Mouse (Mus musculus) left cerebral cortex, postnatal 14 days (tissue): ENCODE data around the gene Dennd1b. TPM values are rescaled to one million over a fixed set of nuclear protein-coding genes. Genes with fewer than 3 reads are reported as not detected.

Source experiments
- DNase-seq, 2 experiments: peaks; one replicate each; pipeline ENCODE4 v3.0.0; 2021 to 2022; ENCODE audit warnings: low spot score in 2 of 2, mixed read lengths in 1 of 2
- intact Hi-C: fragments of 180-260 bp; cut with DNase I; formaldehyde crosslinking; loops from one replicate; pipeline ENCODE4 v1.15.1; 2025
- total RNA-seq, 2 experiments: library from RNA; stranded (reverse); gene quantifications; 2 replicates each; pipeline ENCODE4 v1.2.3; 2021

Gene Dennd1b
- total RNA-seq, 2 experiments from 2014 or later, result 19.2 to 19.9 TPM

DNA sequence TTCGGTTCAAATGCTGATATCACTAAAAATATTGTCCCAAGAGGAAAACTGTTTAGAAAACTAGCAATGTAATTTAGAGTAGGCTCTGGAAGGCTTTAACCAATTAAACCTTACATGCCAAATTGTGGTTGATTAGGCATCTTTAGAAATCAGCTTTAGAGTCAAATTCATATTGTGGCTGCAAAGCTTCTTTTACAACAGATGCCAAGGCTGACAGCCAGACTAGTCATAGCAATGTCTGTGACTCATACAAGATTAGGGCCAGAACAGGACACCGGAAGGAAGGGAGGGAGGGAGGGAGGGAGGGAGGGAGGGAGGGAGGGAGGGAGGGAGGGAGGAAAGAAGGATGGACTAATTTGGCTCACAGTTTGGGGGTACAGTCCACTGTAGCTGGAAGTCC is 182.3 kb downstream of the Dennd1b start:
- intact Hi-C loops, result no loop called here
- DNase-seq, result no peak

DNA sequence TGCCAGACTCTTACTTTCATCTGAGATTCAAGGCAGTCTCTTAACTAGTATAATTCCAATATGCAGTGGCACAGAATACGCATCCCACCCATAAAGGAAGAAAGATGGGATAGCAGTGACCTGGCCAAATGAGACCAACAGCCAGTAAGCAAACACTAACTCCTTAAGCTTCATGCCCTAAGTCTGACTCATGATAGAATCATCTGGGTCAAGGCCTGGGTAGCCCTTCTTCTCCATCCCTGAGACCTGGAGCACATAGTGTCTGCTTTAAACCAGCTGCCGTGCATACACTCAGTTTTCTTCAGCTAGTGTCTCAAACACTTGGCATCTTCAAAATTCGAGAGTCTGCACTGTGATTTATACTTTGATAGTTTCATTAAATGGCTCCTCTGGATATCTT is 183.1 kb downstream of the Dennd1b start:
- no peak for DNase-seq
- intact Hi-C loops, result no loop called here

DNA sequence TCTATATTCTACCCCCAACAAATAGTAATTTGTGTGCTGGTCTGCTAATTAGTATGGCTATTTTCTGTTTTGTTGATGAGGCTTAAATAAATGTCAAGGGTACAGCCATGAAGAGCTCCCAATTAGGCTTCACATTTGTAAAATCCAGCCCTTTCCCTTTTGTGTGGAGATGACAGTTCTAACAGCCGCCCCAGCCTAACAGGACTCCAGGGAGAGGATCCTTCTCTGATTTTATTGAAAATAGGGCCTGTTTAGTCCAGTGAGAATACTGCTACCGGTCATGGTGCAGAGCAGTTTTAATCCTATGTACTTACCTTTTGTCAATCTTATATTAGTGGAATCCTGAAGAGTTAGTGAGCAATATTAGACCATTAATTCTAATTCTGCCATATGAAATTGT is 189.8 kb downstream of the Dennd1b start:
- no peak for DNase-seq
- intact Hi-C loops, result no loop called here

DNA sequence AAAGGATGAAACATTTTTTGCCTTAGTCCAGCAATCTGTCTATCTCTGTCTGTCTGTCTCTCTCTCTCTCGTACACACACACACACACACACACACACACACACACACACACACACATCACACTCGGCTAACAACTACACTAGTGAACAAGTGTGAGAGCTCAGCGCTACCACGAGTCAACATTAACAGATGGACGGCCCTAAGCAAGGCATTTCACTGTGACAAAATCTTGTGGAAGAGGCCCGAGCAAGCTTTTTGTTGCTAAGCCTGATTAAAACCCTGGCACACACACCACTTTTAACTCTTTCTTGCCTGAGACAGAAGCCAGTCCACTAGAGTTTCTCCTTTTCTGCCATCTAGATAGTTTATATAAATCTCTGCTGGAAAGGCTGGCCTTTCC is 190.3 kb downstream of the Dennd1b start:
- no peak for DNase-seq
- intact Hi-C loops, result no loop called here

DNA sequence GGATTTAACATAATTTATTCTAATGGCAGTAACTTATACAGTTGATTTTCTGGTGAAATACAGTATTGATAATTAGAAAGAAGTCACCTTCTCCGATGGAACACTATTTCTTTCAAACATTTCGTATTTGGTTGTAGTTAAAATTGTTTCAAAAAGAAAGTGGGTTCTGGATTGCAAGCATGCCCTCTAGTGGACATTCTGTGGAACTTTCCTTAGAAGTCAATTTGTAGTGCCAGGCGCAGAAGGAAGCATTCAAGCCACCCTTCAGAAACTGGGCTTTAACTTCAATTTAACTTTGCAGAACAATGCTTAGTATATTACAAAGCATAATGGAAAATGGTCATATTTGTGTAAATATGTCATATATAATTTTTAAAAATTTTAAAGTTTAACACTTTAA is 193.2 kb downstream of the Dennd1b start:
- peak; percentile 46 to 50 for DNase-seq
- intact Hi-C loops, result loop anchor here (5.0 kb wide), 4 partner anchors 304 to 1029 kb away; no protein-coding TSS in a partner anchor

DNA sequence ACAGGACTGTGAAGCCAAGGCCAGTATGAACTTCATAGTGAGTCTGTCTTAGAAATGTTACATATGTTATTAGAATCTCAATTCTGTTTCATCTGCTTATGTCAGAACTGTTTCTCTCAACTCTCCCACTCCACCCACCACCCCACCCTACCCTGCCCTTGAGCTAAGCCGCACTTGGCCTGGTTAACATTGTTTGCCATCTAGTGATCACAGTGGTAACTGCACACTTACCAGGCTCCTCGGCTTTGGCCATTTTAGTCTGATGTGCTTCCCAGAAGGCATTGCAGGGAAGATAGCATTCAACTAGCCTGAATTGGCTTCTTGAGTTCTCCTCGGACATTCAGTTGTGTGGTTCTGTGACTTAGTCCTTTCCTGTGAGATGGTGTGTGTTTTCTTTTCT is 198.4 kb downstream of the Dennd1b start:
- intact Hi-C loops, result no loop called here

DNA sequence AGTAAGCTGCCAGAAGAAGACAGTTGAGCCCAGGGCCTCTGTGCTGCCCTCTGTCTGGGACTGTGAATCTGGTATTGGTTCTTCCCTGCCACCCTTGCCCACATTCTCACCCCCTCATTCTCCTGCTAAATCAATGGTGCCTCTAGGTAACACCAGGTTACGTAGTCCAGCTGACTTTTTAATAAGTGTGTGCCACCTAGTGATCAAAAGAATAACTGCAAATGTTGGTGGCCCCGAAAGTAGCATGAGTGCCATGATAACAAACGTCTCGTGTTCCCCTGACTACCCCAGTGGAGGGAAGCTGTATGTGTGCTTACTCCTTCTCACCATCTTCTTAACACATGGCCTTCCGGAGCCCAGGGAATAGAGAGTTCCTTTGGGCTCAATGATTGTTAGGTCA is 199.6 kb downstream of the Dennd1b start:
- DNase-seq, result peak; percentile 34 to 38
- intact Hi-C loops, result no loop called here

More for the DNA sequence above, 198.4 kb downstream of the Dennd1b start:
- peak in 1 of 2 experiments; percentile 10 for DNase-seq

DNA sequence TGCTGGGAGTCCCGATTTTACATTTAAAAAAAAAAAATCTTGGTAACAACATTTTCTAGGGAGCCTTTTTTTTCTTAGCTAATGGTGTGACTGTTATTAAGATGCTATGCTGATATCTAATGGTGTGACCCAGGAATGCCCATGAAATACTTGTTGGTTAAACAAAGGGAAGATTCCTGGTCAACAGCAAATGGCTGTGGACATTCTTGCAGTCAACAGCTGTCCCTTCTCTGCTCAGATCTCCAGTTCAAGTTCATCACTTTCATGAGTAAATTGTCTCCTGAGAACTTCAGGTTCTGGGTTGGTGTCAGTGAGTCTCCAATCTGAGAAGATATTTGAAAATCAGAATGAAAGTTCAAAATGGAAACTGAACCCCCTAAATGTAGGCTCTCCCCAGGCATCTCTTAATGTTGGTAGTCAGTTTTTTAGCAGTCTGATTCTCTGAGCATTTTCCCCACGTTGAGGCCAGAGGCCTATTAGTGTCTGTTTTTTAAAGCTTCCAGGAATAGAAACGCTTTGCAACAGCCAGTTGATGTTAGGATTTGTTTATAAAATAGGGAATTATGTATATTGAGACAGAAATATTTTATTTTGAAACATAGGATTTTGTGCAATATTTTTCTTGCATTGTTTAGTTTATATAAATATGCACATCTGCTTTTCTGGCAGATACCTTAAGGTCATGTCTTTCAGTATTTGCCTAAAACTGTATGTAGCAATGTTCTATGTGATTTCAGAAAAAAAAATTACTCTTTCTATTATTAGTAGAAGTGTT is 211.0 kb downstream of the Dennd1b start:
- no peak for DNase-seq
- intact Hi-C loops, result no loop called here

DNA sequence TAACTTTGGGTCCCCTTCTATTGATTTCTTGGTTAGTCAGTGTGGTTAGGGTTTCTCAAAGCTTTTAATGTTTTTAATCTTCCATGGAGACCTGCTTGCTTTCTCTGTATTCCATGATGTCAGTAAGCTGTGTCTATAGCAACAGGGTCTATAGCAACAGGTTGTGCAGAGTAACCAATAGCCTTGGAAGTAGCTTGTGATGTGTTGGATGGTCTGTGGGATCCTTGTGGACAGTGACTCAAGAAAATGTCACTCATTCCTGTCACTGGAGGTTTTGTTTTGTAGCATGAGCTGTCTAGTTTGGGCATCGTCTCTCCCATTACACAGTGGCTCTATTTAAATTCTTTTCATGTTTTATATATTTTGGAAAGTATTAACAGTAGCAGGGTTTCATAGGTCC is 216.5 kb downstream of the Dennd1b start:
- DNase-seq, result no peak
- intact Hi-C loops, result no loop called here

DNA sequence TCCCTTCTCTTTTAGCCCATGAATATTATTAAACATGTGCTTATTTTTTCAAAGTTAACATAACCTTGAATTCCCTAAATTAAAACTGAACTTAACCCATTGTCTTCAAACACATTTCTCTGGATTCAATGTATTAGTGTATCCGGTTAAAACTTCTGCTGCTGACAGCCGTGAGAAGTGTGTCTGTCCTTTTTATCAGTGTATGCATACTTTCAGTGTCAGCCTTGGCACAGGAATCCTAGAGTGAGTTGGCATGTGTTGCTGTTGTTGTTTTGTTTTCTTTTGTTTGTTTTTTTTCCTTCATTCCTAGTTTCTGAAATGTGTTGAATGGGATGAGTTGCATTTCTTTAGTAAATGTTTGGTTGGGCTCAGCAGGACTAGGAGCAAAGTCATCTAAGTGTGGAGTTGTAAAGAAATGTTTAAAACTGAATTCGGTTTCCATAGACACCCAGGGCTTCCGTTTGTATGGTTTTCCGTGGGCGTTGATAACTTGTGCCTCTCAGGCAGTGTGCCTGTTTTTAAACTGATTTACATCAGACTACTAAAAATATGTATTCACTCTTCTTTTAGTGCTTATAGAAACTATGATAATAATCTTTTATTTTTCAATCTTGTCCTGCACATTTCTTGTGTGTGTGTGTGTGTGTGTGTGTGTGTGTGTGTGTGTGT is 217.4 kb downstream of the Dennd1b start:
- intact Hi-C loops, result no loop called here
- peak; percentile 30 to 56 for DNase-seq

DNA sequence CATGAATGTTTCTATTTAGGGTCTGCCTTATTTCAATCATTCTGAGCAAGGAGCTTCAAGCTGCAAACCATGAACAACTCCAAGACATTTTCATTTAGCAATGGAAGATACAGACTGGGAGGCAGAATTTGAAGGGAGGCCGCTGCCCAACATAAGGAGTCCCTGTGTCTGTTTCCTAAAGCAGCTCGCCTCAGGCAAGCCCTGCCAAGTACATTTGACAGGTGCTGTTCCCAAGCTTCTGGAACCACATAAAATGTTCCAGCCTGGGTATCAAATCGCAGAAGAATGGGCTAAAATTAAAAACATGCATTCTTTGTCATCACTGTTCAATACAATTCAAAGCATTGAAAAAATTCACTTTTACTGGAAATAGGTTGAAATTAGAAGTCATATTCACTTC is 229.4 kb downstream of the Dennd1b start:
- no peak for DNase-seq
- intact Hi-C loops, result no loop called here

DNA sequence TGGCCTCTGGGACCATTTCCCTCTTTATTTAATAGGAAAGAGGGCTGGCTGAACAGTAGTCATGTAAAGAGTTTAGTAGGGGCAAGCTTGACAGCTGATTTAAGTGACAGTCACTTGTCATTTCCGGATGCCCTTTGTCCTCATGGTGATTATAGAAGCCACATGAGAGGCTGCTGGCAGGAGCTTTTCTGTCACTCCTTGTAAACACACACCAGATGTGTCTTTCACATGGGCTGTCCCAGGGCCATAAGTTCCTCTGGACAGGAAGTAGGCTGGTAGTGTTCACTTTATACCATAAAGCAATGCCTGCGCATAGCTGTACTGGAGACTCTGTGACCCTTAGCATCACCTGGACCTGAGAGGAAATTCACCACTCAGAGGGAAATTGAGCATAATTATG is 230.8 kb downstream of the Dennd1b start:
- intact Hi-C loops, result no loop called here
- DNase-seq, result no peak

DNA sequence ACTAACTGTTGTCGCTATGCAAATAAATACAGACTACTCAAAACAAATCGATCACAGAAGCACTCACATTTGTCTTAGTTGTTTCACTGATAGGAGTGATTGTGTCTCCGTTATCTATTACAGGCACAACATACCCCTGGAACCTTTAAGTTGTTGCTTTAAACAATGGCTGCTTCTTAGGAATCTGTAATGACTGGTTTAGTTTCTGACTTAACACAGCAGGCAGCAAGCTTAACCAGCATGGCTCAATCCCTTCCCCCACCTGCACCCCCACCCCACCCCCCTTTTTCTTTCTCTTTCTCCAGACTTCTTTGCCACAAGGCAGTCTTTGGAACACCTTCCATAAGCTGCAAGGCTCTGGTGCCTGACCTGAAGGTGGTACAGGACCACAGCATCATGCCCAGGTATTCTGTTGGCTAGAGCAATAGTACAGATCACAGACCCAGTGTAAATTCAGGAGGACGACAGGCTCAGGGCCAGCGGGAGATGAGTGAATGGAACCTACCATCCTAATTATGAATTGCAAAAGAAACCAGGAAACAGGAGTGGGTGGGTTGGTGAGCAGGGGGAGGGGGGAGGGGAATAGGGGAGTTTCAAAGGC is 231.3 kb downstream of the Dennd1b start:
- intact Hi-C loops, result no loop called here
- no peak for DNase-seq

DNA sequence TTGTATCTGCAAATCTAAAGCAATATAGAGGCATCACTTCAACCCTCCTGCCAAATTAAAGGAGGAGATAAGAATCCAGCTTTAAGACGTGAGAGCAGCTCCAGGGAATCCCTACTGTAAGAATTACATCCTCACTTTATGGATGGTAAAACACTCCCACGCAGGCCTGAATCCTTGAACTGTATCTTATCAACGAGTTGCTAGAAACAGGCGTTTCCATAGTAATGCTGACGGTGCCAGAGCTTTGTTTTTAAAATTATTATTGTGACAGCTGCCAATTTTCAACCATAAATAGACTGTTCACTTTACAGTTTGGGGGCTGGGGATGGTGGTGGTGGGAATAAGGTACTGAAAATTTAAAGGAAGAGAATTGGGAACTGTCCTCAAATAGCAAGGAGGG is 239.8 kb downstream of the Dennd1b start:
- intact Hi-C loops, result no loop called here

DNA sequence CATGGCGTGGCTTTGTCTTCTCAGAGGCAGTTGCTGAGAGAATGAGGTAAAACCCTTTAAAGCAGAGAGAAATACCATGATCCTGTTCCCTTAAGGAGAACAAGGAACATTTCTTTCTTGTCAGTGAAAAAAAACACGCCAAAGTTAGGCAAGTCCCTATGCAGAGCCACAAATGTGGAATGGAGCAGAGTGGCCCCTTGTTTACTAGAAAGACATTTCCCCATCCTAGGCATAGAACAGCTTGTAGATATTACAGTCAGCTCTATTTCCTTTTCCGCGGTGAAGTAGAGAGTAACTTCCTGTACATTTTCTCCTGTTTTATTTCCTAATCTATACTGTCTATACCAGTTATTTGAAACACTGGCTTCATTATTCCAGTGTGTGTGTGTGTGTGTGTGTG is 243.0 kb downstream of the Dennd1b start:
- intact Hi-C loops, result no loop called here
- no peak for DNase-seq

More for the DNA sequence above, 239.8 kb downstream of the Dennd1b start:
- DNase-seq, result peak in 1 of 2 experiments; percentile 8

DNA sequence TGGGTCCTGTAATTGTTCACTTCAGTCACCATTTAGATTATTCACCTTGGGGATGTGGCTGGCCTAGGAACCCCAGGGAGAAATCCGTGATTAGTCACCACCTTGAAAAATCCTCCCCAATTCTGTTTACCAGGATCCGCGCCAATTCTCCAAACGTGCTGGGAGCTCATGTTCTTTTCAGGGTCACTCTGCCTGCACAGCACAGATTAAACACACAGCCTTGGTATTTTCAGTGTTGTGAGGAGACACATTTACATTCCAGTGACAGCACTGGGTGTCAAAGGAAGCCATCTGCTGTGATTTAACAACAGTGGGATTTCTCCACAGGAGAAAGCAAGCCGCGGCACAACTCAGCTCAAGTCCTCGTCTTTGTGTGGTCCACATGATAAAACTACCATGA is 246.6 kb downstream of the Dennd1b start:
- peak; percentile 26 to 61 for DNase-seq
- intact Hi-C loops, result no loop called here

DNA sequence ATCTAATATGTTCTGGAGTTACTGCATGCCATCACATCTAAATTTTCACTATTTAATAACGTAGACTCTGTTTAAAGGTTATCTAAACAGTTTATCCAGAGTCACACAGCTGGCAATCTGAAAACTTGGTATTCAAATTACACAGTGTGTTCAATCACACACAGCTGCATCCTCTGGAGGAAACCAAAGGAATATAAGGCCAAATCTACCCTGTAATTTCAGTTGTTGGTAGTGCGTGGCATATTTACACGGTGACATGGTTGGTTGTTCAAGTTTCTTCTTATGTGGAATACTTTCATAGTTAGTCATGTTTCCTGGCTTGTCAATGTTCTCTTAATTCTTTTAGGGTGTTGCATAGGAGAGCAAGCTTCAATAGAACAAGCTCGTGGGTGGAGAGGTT is 247.3 kb downstream of the Dennd1b start:
- no peak for DNase-seq
- intact Hi-C loops, result no loop called here

DNA sequence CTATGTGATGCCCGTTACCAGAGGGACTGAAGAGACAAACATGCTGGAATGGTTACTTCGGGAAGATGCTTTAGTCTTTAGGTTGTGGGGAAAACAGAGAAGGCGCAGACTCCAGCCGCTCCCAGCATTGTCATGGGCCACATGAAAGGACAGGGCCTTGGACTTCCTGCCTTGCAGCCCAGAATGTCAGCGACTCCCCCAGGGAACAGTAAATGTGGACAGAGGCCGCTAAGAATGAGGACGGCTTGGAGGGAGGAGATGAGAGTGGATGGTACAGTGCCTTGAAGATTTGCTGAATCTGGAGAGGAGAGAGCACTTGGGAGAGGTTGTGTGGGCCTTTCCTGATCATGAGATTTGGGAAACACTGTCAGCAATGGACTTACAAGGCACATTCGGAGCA is 252.1 kb downstream of the Dennd1b start:
- intact Hi-C loops, result no loop called here
- DNase-seq, result no peak

DNA sequence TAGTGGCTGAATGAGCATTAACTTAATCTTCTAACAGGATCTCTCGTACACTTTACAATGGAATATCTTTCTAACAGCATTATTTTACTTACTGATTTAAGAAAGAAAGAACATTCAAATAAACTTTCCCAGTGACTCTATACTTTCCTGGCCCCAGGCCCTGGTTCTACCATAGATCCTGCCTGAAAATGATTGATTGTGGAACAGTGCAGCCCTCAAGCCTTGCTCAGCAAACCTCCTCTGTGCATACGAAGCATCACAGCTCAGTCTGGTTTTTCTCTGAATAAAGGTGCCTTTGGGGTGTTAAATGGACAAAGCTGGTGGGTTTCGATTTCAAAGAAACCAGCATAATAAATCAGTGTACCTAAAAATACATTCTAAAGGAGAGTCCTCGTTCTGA is 260.6 kb downstream of the Dennd1b start:
- intact Hi-C loops, result no loop called here
- DNase-seq, result no peak

DNA sequence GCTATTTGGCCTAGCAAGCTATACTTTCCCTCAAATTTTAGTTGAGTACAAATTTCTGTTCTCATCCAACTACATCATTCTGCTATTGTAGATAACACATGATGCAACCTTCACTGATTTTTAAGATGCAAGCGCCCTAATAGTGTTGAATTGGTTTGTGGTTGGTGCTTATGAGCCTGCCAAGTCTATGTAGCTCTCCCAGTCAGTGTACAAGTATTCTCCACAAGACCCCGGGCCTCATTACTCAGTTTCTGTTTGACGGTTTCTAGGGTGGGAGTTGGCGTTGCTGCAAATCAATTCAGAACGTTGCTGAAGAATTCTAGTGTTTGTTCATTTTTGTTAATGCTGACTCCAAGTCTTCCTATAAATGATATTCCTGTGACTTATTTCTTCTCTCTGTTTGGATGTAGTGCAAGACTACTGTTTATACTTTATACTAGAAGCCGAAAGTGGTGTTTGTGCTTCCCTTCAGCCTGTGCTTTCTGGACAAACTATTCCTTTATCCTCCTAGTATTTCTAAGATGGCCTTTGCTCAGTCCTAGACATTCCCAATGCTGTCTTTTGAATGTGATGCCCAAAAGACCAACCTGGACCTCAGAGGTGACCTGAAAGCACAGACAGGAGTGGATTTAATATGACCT is 261.2 kb downstream of the Dennd1b start:
- no peak for DNase-seq

More for the DNA sequence above, 261.2 kb downstream of the Dennd1b start:
- intact Hi-C loops, result no loop called here
